26 mouse cellular contexts compared by ENCODE assay signal in genomic region chr19:25440736-25441135, GRCm38 (mm10).
"Had no signal": no experiment of that assay in that cellular context is flagged by ENCODE, and none has a peak within 500 bp of the region (broad histone marks: within the 10 kb centered on the region; RNA-seq: fewer than 3 reads in every experiment).

No protein-coding gene starts in this region.

- DNase-seq: gastrocnemius, postnatal 14 days; gastrocnemius, postnatal 36 days; heart, adult 11 months; heart, adult 2 months; heart, postnatal 14 days; heart, postnatal 36 days; kidney, adult 11 months; kidney, adult 2 months; kidney, adult 9 months; kidney, postnatal 14 days; kidney, postnatal 4 days; liver; liver, embryonic 13.5 days had no signal

- H3K27me3 ChIP-seq: heart, embryonic 15.5 days; hindbrain, embryonic 13.5 days; hindbrain, embryonic 15.5 days; limb, embryonic 12.5 days; liver, embryonic 13.5 days had no signal

- H3K4me1 ChIP-seq: hindbrain, embryonic 15.5 days; limb, embryonic 10.5 days; liver, embryonic 13.5 days had no signal

- H3K4me2 ChIP-seq: heart, embryonic 11.5 days; heart, embryonic 13.5 days; heart, embryonic 15.5 days; hindbrain, embryonic 13.5 days; hindbrain, embryonic 15.5 days; kidney, embryonic 15.5 days; limb, embryonic 12.5 days; liver, embryonic 11.5 days; liver, embryonic 13.5 days had no signal

- H3K9me3 ChIP-seq: heart, embryonic 13.5 days; heart, embryonic 15.5 days; hindbrain, embryonic 13.5 days; hindbrain, embryonic 15.5 days; kidney, embryonic 15.5 days; limb, embryonic 10.5 days; limb, embryonic 12.5 days; liver, embryonic 13.5 days had no signal

- H3K36me3 ChIP-seq: hindbrain, embryonic 13.5 days; hindbrain, embryonic 15.5 days; kidney, embryonic 15.5 days; limb, embryonic 10.5 days; liver, embryonic 13.5 days had no signal

- ATAC-seq: intestine, embryonic 16.5 days had no signal

- H3K9ac ChIP-seq: heart, embryonic 13.5 days; heart, embryonic 15.5 days; hindbrain, embryonic 13.5 days; hindbrain, embryonic 15.5 days; kidney, embryonic 15.5 days; limb, embryonic 12.5 days; liver, embryonic 13.5 days had no signal

- H3K27ac ChIP-seq: heart, adult 2 months; heart, embryonic 13.5 days; heart, embryonic 15.5 days; hindbrain, embryonic 13.5 days; hindbrain, embryonic 15.5 days; kidney, embryonic 15.5 days; kidney, postnatal 0 days; layer of hippocampus, adult 2 months; left cerebral cortex, adult 2 months; limb, embryonic 10.5 days; limb, embryonic 12.5 days; liver, embryonic 13.5 days had no signal

- H3K4me3 ChIP-seq: heart, adult 2 months; heart, embryonic 13.5 days; heart, embryonic 15.5 days; hindbrain, embryonic 13.5 days; hindbrain, embryonic 15.5 days; kidney, embryonic 15.5 days; layer of hippocampus, adult 2 months; left cerebral cortex, adult 2 months; limb, embryonic 10.5 days; limb, embryonic 12.5 days; liver, embryonic 13.5 days had no signal
